8 mouse cellular contexts compared by ENCODE assay signal in genomic region chr17:34261502-34261901, GRCm38 (mm10). TPM values are rescaled to one million over a fixed set of nuclear protein-coding genes. Genes with fewer than 3 reads are reported as not detected.
DNase-seq lines count a peak whose midpoint lies in the region; ATAC-seq and TF ChIP-seq lines count a peak whose summit lies in the region.

No protein-coding gene starts in this region.

- H3K4me1 ChIP-seq in CH12.LX (ENCODE audit: control insufficient read depth in 1 of 2, insufficient read depth in 2 of 2): peaks cover 10 to 54% of the 10 kb centered on the region in 2 experiments
- H3K4me1 ChIP-seq in embryonic facial prominence, embryonic 14.5 days (ENCODE audit: control insufficient read depth, insufficient read depth, low read length): peaks cover 10% of the 10 kb centered on the region
- H3K4me1 ChIP-seq in liver, embryonic 11.5 days (replicated peaks; ENCODE audit: control insufficient read depth, insufficient read depth, low read length): 0 out of 2 replicates have a peak, but pooled peaks cover 4% of the 10 kb centered on the region

- H3K4me2 ChIP-seq in CH12.LX (ENCODE audit: insufficient read depth, low read depth, poor library complexity, severe bottlenecking): peak overlapping the region; percentile 53; the same call in 1 of the 2 replicates
- no peak overlapping the region for H3K4me2 ChIP-seq in embryonic facial prominence, embryonic 14.5 days (ENCODE audit: low read depth, low read length)
- no peak overlapping the region for H3K4me2 ChIP-seq in liver, embryonic 11.5 days

- no peak for TF ChIP-seq RAD21 in CH12.LX (IDR thresholded peaks at IDR 0.05; ENCODE audit: low read depth, low read length)

- peak; percentile 42; the same call in 1 of the 2 replicates for ATAC-seq in embryonic facial prominence, embryonic 14.5 days (ENCODE audit: low read depth)
- peak; percentile 10 to 27; a peak in 1 of 4 replicates for ATAC-seq in hematopoietic stem cell, adult 5-6 weeks (replicated peaks in 1 of 2; ENCODE audit: insufficient read depth in 1 of 2, low FRiP score in 2 of 2, low TSS enrichment in 1 of 2, low read depth in 1 of 2, poor library complexity in 2 of 2, severe bottlenecking in 2 of 2)
- peak; percentile 16; the same call in 1 of the 2 replicates for ATAC-seq in megakaryocyte, adult 5-6 weeks (ENCODE audit: poor library complexity, severe bottlenecking)
- no peak for ATAC-seq in liver, embryonic 11.5 days (replicated peaks; ENCODE audit: low FRiP score)

- peaks cover 0 to 12% of the 10 kb centered on the region in 2 experiments for H3K36me3 ChIP-seq in CH12.LX (replicated peaks in 1 of 2; ENCODE audit: control insufficient read depth in 1 of 2, insufficient read depth in 1 of 2, low read length in 1 of 2)
- H3K36me3 ChIP-seq in embryonic facial prominence, embryonic 14.5 days (ENCODE audit: control insufficient read depth, insufficient read depth, low read length): no peaks in the 10 kb centered on the region
- no peaks in the 10 kb centered on the region for H3K36me3 ChIP-seq in liver, embryonic 11.5 days (ENCODE audit: control insufficient read depth, insufficient read depth, low read length)

- peak overlapping the region; percentile 20; the same call in 1 of the 2 replicates for H3K9ac ChIP-seq in CH12.LX (ENCODE audit: insufficient read depth, low read depth)
- no peak overlapping the region for H3K9ac ChIP-seq in embryonic facial prominence, embryonic 14.5 days (ENCODE audit: low read depth, low read length)
- H3K9ac ChIP-seq in liver, embryonic 11.5 days (ENCODE audit: low read depth, low read length): no peak overlapping the region

- no peak for TF ChIP-seq CTCF in CH12.LX (conservative IDR thresholded peaks at IDR 0.05 in 1 of 2, IDR thresholded peaks at IDR 0.05 in 1 of 2; ENCODE audit: low read depth in 2 of 2, low read length in 2 of 2)

- WGBS in embryonic facial prominence, embryonic 14.5 days: 31% methylated on average over 4 of the region's 4 CpGs
- 25% methylated on average over 4 of the region's 4 CpGs for WGBS in large intestine, adult 2 months
- WGBS in liver, embryonic 11.5 days: 27% methylated on average over 4 of the region's 4 CpGs

- in situ Hi-C loops in CH12.LX (cut with MboI; ENCODE audit: low pct_ligation_motif_present, low pct_unique_long_range_greater_than_20kb, low sequenced_read_pairs): no loop called here

- dilution Hi-C loops in CH12.LX (cut with MboI; ENCODE audit: extremely low pct_ligation_motif_present, extremely low pct_unique_long_range_greater_than_20kb, low sequenced_read_pairs): no loop called here

- peak overlapping the region in 1 of 3 experiments; percentile 11 for H3K4me3 ChIP-seq in CH12.LX (replicated peaks in 1 of 3; ENCODE audit: low read depth in 2 of 3, low read length in 2 of 3, poor library complexity in 1 of 3)
- H3K4me3 ChIP-seq in embryonic facial prominence, embryonic 14.5 days (ENCODE audit: low read depth, low read length): no peak overlapping the region
- H3K4me3 ChIP-seq in liver, embryonic 11.5 days (ENCODE audit: low read depth, low read length): no peak overlapping the region

- H3K27me3 ChIP-seq in CH12.LX (replicated peaks): no peaks in the 10 kb centered on the region
- H3K27me3 ChIP-seq in embryonic facial prominence, embryonic 14.5 days (replicated peaks; ENCODE audit: control insufficient read depth, insufficient read depth, low read length): peaks cover 26% of the 10 kb centered on the region
- H3K27me3 ChIP-seq in liver, embryonic 11.5 days (replicated peaks; ENCODE audit: control insufficient read depth, insufficient read depth, low read length): peaks cover 28% of the 10 kb centered on the region

- no peak for TF ChIP-seq EP300 in CH12.LX (IDR thresholded peaks at IDR 0.05; ENCODE audit: low read length)

- TF ChIP-seq POLR2A in CH12.LX (IDR thresholded peaks at IDR 0.05; ENCODE audit: low read depth, low read length): peak; percentile 74

- peak overlapping the region; percentile 53 for H3K27ac ChIP-seq in CH12.LX (ENCODE audit: insufficient read depth, low read depth)
- no peak overlapping the region for H3K27ac ChIP-seq in embryonic facial prominence, embryonic 14.5 days (replicated peaks; ENCODE audit: low read depth, low read length)
- H3K27ac ChIP-seq in liver, embryonic 11.5 days (ENCODE audit: low read depth, low read length): no peak overlapping the region

- H3K79me2 ChIP-seq in CH12.LX (replicated peaks; ENCODE audit: control insufficient read depth, extremely low read depth, insufficient read depth, poor library complexity, severe bottlenecking): peaks cover 9% of the 10 kb centered on the region; the same call in 1 of the 2 replicates

- H3K9me3 ChIP-seq in CH12.LX (replicated peaks; ENCODE audit: low read length): peaks cover 1% of the 10 kb centered on the region
- H3K9me3 ChIP-seq in embryonic facial prominence, embryonic 14.5 days (ENCODE audit: control insufficient read depth, low read length): no peaks in the 10 kb centered on the region
- no peaks in the 10 kb centered on the region for H3K9me3 ChIP-seq in liver, embryonic 11.5 days (ENCODE audit: control insufficient read depth, low read length)

- peak; percentile 98 for DNase-seq in CH12.LX (ENCODE audit: extremely low read depth)
- DNase-seq in adrenal gland, postnatal 10 days: peak; percentile 72
- DNase-seq in embryonic facial prominence, embryonic 14.5 days (ENCODE audit: low spot score): peak; percentile 80
- DNase-seq in large intestine, adult 2 months (ENCODE audit: low read depth, low spot score): peak; percentile 57
- peak; percentile 79 for DNase-seq in retina, postnatal 7 days (ENCODE audit: low read depth, low spot score)
- no peak for DNase-seq in liver, embryonic 11.5 days (ENCODE audit: low spot score)

TF ChIP-seq in CH12.LX, 34 proteins besides CTCF, POLR2A, EP300 and RAD21 (continues in another document):
- TF ChIP-seq ZKSCAN1 (IDR thresholded peaks at IDR 0.05; ENCODE audit: borderline replicate concordance, low read depth, low read length) (no peak; the same call in 1 of the 2 replicates), ZMIZ1 (IDR thresholded peaks at IDR 0.05; ENCODE audit: low read depth, low read length) (peak; percentile 77; the same call in 1 of the 2 replicates)

RNA-seq across cellular contexts. Expression of gene H2-Ab1, which starts 4.0 kb away (rescaled TPM):
- total RNA-seq in CH12.LX (2012; rRNA removed) (114 and 158 TPM in 2 replicates), CH12.LX (2014; rRNA removed) (105 and 119 TPM in 2 replicates)
- polyA plus RNA-seq in CH12.LX (2012; ENCODE audit: insufficient read length, low read depth): 634 and 699 TPM in 2 replicates
- 10 to 100 TPM; 27.9 to 36.1 TPM for total RNA-seq in adrenal gland, postnatal 10 days (2021)
- polyA plus RNA-seq in embryonic facial prominence, embryonic 14.5 days (2014; fragmentation: Nextera tagmentation; extraction: Ambion mirVana): 9.4 and 10.1 TPM in 2 replicates
- total RNA-seq in hematopoietic stem cell, adult 5-6 weeks (2017): 155 and 159 TPM in 2 replicates
- 3,098 and 3,636 TPM in 2 replicates for polyA plus RNA-seq in large intestine, adult 2 months (2012; rRNA removed)
- total RNA-seq in megakaryocyte, adult 5-6 weeks (2015): 145 and 162 TPM in 2 replicates
- total RNA-seq in megakaryocyte, adult 5-6 weeks (2017): 136 and 181 TPM in 2 replicates
- polyA plus RNA-seq in liver, embryonic 11.5 days (2014; fragmentation: Nextera tagmentation; extraction: Ambion mirVana): 3.9 and 4.1 TPM in 2 replicates

RNA-seq across cellular contexts. Expression of gene H2-Ob, which starts 22.8 kb away (rescaled TPM):
- 8.4 and 13.7 TPM in 2 replicates for total RNA-seq in CH12.LX (2012; rRNA removed)
- 31.9 and 39.7 TPM in 2 replicates for total RNA-seq in CH12.LX (2014; rRNA removed)
- 19.9 and 27.2 TPM in 2 replicates for polyA plus RNA-seq in CH12.LX (2012; ENCODE audit: insufficient read length, low read depth)
- 1 to 10 TPM; 2.7 to 3.5 TPM for total RNA-seq in adrenal gland, postnatal 10 days (2021)
- 0.24 TPM in 1 of 2 replicates, not detected in the other for polyA plus RNA-seq in embryonic facial prominence, embryonic 14.5 days (2014; fragmentation: Nextera tagmentation; extraction: Ambion mirVana)
- total RNA-seq in hematopoietic stem cell, adult 5-6 weeks (2017): 60.2 and 91.1 TPM in 2 replicates
- polyA plus RNA-seq in large intestine, adult 2 months (2012; rRNA removed): 25.1 and 30.6 TPM in 2 replicates
- 4.2 and 4.7 TPM in 2 replicates for total RNA-seq in megakaryocyte, adult 5-6 weeks (2015)
- total RNA-seq in megakaryocyte, adult 5-6 weeks (2017): 2.4 and 2.5 TPM in 2 replicates
- not detected in 2 replicates for polyA plus RNA-seq in liver, embryonic 11.5 days (2014; fragmentation: Nextera tagmentation; extraction: Ambion mirVana)

RNA-seq across cellular contexts. Expression of gene H2-Aa, which starts 26.1 kb away (rescaled TPM):
- total RNA-seq in CH12.LX (2012; rRNA removed) (385 and 450 TPM in 2 replicates), CH12.LX (2014; rRNA removed) (481 and 488 TPM in 2 replicates)
- 930 and 958 TPM in 2 replicates for polyA plus RNA-seq in CH12.LX (2012; ENCODE audit: insufficient read length, low read depth)
- 10 to 100 TPM; 40.5 to 44.8 TPM for total RNA-seq in adrenal gland, postnatal 10 days (2021)
- 4.9 and 5.7 TPM in 2 replicates for polyA plus RNA-seq in embryonic facial prominence, embryonic 14.5 days (2014; fragmentation: Nextera tagmentation; extraction: Ambion mirVana)
- 66.5 and 77.4 TPM in 2 replicates for total RNA-seq in hematopoietic stem cell, adult 5-6 weeks (2017)
- polyA plus RNA-seq in large intestine, adult 2 months (2012; rRNA removed): 1,441 and 1,600 TPM in 2 replicates
- total RNA-seq in megakaryocyte, adult 5-6 weeks (2015): 193 and 213 TPM in 2 replicates
- 91.8 and 109 TPM in 2 replicates for total RNA-seq in megakaryocyte, adult 5-6 weeks (2017)
- polyA plus RNA-seq in liver, embryonic 11.5 days (2014; fragmentation: Nextera tagmentation; extraction: Ambion mirVana): not detected in 2 replicates

RNA-seq across cellular contexts. Expression of gene H2-Eb1, which starts 44.2 kb away (rescaled TPM):
- total RNA-seq in CH12.LX (2012; rRNA removed) (574 and 629 TPM in 2 replicates), CH12.LX (2014; rRNA removed) (511 and 534 TPM in 2 replicates)
- 898 and 899 TPM in 2 replicates for polyA plus RNA-seq in CH12.LX (2012; ENCODE audit: insufficient read length, low read depth)
- total RNA-seq in adrenal gland, postnatal 10 days (2021): 10 to 100 TPM; 33.3 to 37.7 TPM
- 4.1 and 4.7 TPM in 2 replicates for polyA plus RNA-seq in embryonic facial prominence, embryonic 14.5 days (2014; fragmentation: Nextera tagmentation; extraction: Ambion mirVana)
- 64.4 and 73.0 TPM in 2 replicates for total RNA-seq in hematopoietic stem cell, adult 5-6 weeks (2017)
- 665 and 730 TPM in 2 replicates for polyA plus RNA-seq in large intestine, adult 2 months (2012; rRNA removed)
- 35.4 and 38.0 TPM in 2 replicates for total RNA-seq in megakaryocyte, adult 5-6 weeks (2015)
- total RNA-seq in megakaryocyte, adult 5-6 weeks (2017): 72.9 and 114 TPM in 2 replicates
- 0.23 and 0.63 TPM in 2 replicates for polyA plus RNA-seq in liver, embryonic 11.5 days (2014; fragmentation: Nextera tagmentation; extraction: Ambion mirVana)

RNA-seq across cellular contexts. Expression of gene Tap2, which starts 58.2 kb away (rescaled TPM):
- total RNA-seq in CH12.LX (2012; rRNA removed): 110 and 116 TPM in 2 replicates
- total RNA-seq in CH12.LX (2014; rRNA removed): 54.8 and 62.2 TPM in 2 replicates
- 121 and 124 TPM in 2 replicates for polyA plus RNA-seq in CH12.LX (2012; ENCODE audit: insufficient read length, low read depth)
- 10 to 100 TPM; 32.8 to 35.0 TPM for total RNA-seq in adrenal gland, postnatal 10 days (2021)
- polyA plus RNA-seq in embryonic facial prominence, embryonic 14.5 days (2014; fragmentation: Nextera tagmentation; extraction: Ambion mirVana): 3.3 and 4.1 TPM in 2 replicates
- total RNA-seq in hematopoietic stem cell, adult 5-6 weeks (2017): 113 and 116 TPM in 2 replicates
- 44.9 and 56.5 TPM in 2 replicates for polyA plus RNA-seq in large intestine, adult 2 months (2012; rRNA removed)
- total RNA-seq in megakaryocyte, adult 5-6 weeks (2015): 6.4 and 7.1 TPM in 2 replicates
- total RNA-seq in megakaryocyte, adult 5-6 weeks (2017): 34.2 and 35.9 TPM in 2 replicates
- 6.6 and 7.4 TPM in 2 replicates for polyA plus RNA-seq in liver, embryonic 11.5 days (2014; fragmentation: Nextera tagmentation; extraction: Ambion mirVana)
